Mouse (Mus musculus) cerebellum, adult 18-20 months (tissue): ENCODE data around the gene Adap1.

Source experiments
- DNase-seq, 2 experiments: peaks; one replicate each; pipeline ENCODE4 v3.0.0; 2021

Adap1 gene

GRCm38 (mm10) chr5:139243384-139243783 lies 82.0 kb downstream of the Adap1 start:
- no peak for DNase-seq

GRCm38 (mm10) chr5:139241022-139241761 lies 84.2 kb downstream of the Adap1 start:
- no peak for DNase-seq

GRCm38 (mm10) chr5:139237436-139237835 lies 88.0 kb downstream of the Adap1 start:
- DNase-seq: no peak

- DNase-seq: no peak
Measured at GRCm38 (mm10) chr5:139234423-139234822, 91.0 kb downstream of the Adap1 start.

- no peak for DNase-seq
Measured at GRCm38 (mm10) chr5:139232083-139232482, 93.3 kb downstream of the Adap1 start.

GRCm38 (mm10) chr5:139229716-139230115 lies 95.7 kb downstream of the Adap1 start:
- no peak for DNase-seq

GRCm38 (mm10) chr5:139228318-139228717 lies 97.1 kb downstream of the Adap1 start:
- no peak for DNase-seq

GRCm38 (mm10) chr5:139227645-139228044 lies 97.8 kb downstream of the Adap1 start:
- no peak for DNase-seq

GRCm38 (mm10) chr5:139227236-139227635 lies 98.2 kb downstream of the Adap1 start:
- DNase-seq: no peak

- DNase-seq: no peak
Measured at GRCm38 (mm10) chr5:139223331-139223730, 102.1 kb downstream of the Adap1 start.
